Mouse (Mus musculus) CH12.LX (cell line): ENCODE results near the gene Clasp2. TPM values are rescaled to one million over a fixed set of nuclear protein-coding genes. Genes with fewer than 3 reads are reported as not detected.

Experiments
- DNase-seq: peaks from one replicate; pipeline ENCODE4 v3.0.0-alpha.2; 2013; ENCODE audit errors: extremely low read depth
- H3K27ac ChIP-seq: 2 replicates; pipeline ENCODE4 v1.5.1; 2012; ENCODE audit warnings: low read depth, mild to moderate bottlenecking, control low read depth, moderate library complexity; ENCODE audit not compliant: insufficient read depth
- H3K27me3 ChIP-seq: replicated peaks from 2 replicates; pipeline ENCODE3; 2012; ENCODE audit warnings: inconsistent platforms
- H3K36me3 ChIP-seq, 2 experiments: replicated peaks in 1 of 2; 2 replicates each; pipeline versions ENCODE3 to v1.6.1; 2012; ENCODE audit warnings: inconsistent platforms in 1 of 2, low read length in 1 of 2, mild to moderate bottlenecking in 1 of 2, mixed read lengths in 1 of 2, moderate library complexity in 1 of 2; ENCODE audit not compliant: control insufficient read depth in 1 of 2, insufficient read depth in 1 of 2
- H3K4me1 ChIP-seq, 2 experiments: 2 replicates each; pipeline ENCODE4 v1.6.1; 2012; ENCODE audit warnings: inconsistent platforms in 1 of 2, moderate library complexity in 1 of 2; ENCODE audit not compliant: insufficient read depth in 2 of 2, control insufficient read depth in 1 of 2
- H3K4me2 ChIP-seq: 2 replicates; pipeline ENCODE4 v1.6.1; 2012; ENCODE audit warnings: low read depth, mild to moderate bottlenecking, control low read depth; ENCODE audit not compliant: poor library complexity, insufficient read depth, severe bottlenecking
- H3K4me3 ChIP-seq, 3 experiments: fragments of 150-350 bp in 1 of 3; sonication (generic) in 1 of 3; replicated peaks in 1 of 3; 2 replicates each; pipeline versions ENCODE3 to v1.5.1; 2011 to 2012; ENCODE audit warnings: low read depth in 2 of 3, low read length in 2 of 3, mild to moderate bottlenecking in 2 of 3, moderate library complexity in 2 of 3, control low read depth in 1 of 3, improper control_type of control experiment in 1 of 3, inconsistent platforms in 1 of 3, mixed read lengths in 1 of 3; ENCODE audit not compliant: poor library complexity in 1 of 3
- H3K79me2 ChIP-seq: replicated peaks from 2 replicates; pipeline ENCODE4 v1.6.1; 2012; ENCODE audit warnings: mild to moderate bottlenecking, moderate library complexity; ENCODE audit not compliant: control insufficient read depth, poor library complexity, insufficient read depth, severe bottlenecking; ENCODE audit errors: extremely low read depth
- H3K9ac ChIP-seq: 2 replicates; pipeline ENCODE4 v1.6.1; 2012; ENCODE audit warnings: low read depth, mild to moderate bottlenecking, control low read depth, moderate library complexity; ENCODE audit not compliant: insufficient read depth
- H3K9me3 ChIP-seq: replicated peaks from 2 replicates; pipeline ENCODE3; 2012; ENCODE audit warnings: low read length, inconsistent platforms, mixed read lengths
- CHD2 ChIP-seq: IDR thresholded peaks from 2 replicates; pipeline ENCODE4 v1.6.1; 2011; ENCODE audit warnings: low read length, improper control_type of control experiment
- E2F4 ChIP-seq: IDR thresholded peaks from 2 replicates; pipeline ENCODE4 v1.6.1; 2011; ENCODE audit warnings: low read depth, low read length, improper control_type of control experiment; ENCODE audit not compliant: insufficient replicate concordance
- ELF1 ChIP-seq: IDR thresholded peaks from 2 replicates; pipeline ENCODE4 v1.6.1; 2014; ENCODE audit warnings: low read depth, mild to moderate bottlenecking, inconsistent platforms, low read length, improper control_type of control experiment
- EP300 ChIP-seq: IDR thresholded peaks from 2 replicates; pipeline ENCODE4 v1.6.1; 2011; ENCODE audit warnings: low read length, improper control_type of control experiment
- ETS1 ChIP-seq: conservative IDR thresholded peaks from 2 replicates; pipeline ENCODE4 v1.6.1; 2012; ENCODE audit warnings: low read depth, mild to moderate bottlenecking, inconsistent platforms, low read length, improper control_type of control experiment, moderate library complexity
- GABPA ChIP-seq: IDR thresholded peaks from 2 replicates; pipeline ENCODE4 v1.6.1; 2012; ENCODE audit warnings: low read depth, low read length, improper control_type of control experiment, inconsistent platforms; ENCODE audit not compliant: insufficient replicate concordance
- JUN ChIP-seq: IDR thresholded peaks from 2 replicates; pipeline ENCODE4 v1.6.1; 2011; ENCODE audit warnings: low read depth, mild to moderate bottlenecking, low read length, improper control_type of control experiment, moderate library complexity; ENCODE audit not compliant: insufficient read depth
- MAFK ChIP-seq: IDR thresholded peaks from 2 replicates; pipeline ENCODE4 v1.6.1; 2011; ENCODE audit warnings: low read length, improper control_type of control experiment; ENCODE audit not compliant: insufficient replicate concordance
- MAX ChIP-seq: IDR thresholded peaks from 2 replicates; pipeline ENCODE4 v1.6.1; 2011; ENCODE audit warnings: low read length, improper control_type of control experiment
- MAZ ChIP-seq: IDR thresholded peaks from 2 replicates; pipeline ENCODE4 v1.6.1; 2012; ENCODE audit warnings: low read depth, mild to moderate bottlenecking, inconsistent platforms, low read length, improper control_type of control experiment, moderate library complexity
- MEF2A ChIP-seq: IDR thresholded peaks from 2 replicates; pipeline ENCODE4 v1.6.1; 2014; ENCODE audit warnings: low read depth, mild to moderate bottlenecking, inconsistent platforms, low read length, improper control_type of control experiment, borderline replicate concordance
- MXI1 ChIP-seq: IDR thresholded peaks from 2 replicates; pipeline ENCODE4 v1.6.1; 2011; ENCODE audit warnings: mild to moderate bottlenecking, low read depth, low read length, improper control_type of control experiment
- MYC ChIP-seq: IDR thresholded peaks from 2 replicates; pipeline ENCODE4 v1.6.1; 2011; ENCODE audit warnings: low read depth, mild to moderate bottlenecking, improper control_type of control experiment, low read length
- NELFE ChIP-seq: IDR thresholded peaks from 2 replicates; pipeline ENCODE4 v1.6.1; 2011; ENCODE audit warnings: low read depth, low read length, improper control_type of control experiment
- NRF1 ChIP-seq: IDR thresholded peaks from 2 replicates; pipeline ENCODE4 v1.6.1; 2014; ENCODE audit warnings: low read depth, mild to moderate bottlenecking, inconsistent platforms, low read length, improper control_type of control experiment, moderate library complexity
- PAX5 ChIP-seq: IDR thresholded peaks from 2 replicates; pipeline ENCODE4 v1.6.1; 2012; ENCODE audit warnings: low read length, inconsistent platforms, mixed read lengths
- POLR2A ChIP-seq: IDR thresholded peaks from 2 replicates; pipeline ENCODE4 v1.6.1; 2011; ENCODE audit warnings: low read depth, mild to moderate bottlenecking, improper control_type of control experiment, low read length
- POLR2AphosphoS2 ChIP-seq: IDR thresholded peaks from 2 replicates; pipeline ENCODE4 v1.6.1; 2011; ENCODE audit warnings: low read depth, low read length, improper control_type of control experiment
- RAD21 ChIP-seq: IDR thresholded peaks from 2 replicates; pipeline ENCODE4 v1.6.1; 2011; ENCODE audit warnings: low read depth, mild to moderate bottlenecking, low read length, improper control_type of control experiment, moderate library complexity
- SMC3 ChIP-seq: IDR thresholded peaks from 2 replicates; pipeline ENCODE4 v1.6.1; 2011; ENCODE audit warnings: low read depth, low read length, improper control_type of control experiment
- TBP ChIP-seq: conservative IDR thresholded peaks from 2 replicates; pipeline ENCODE4 v1.6.1; 2011; ENCODE audit warnings: low read depth, low read length, improper control_type of control experiment
- UBTF ChIP-seq: IDR thresholded peaks from 2 replicates; pipeline ENCODE4 v1.6.1; 2012; ENCODE audit warnings: low read depth, mild to moderate bottlenecking, inconsistent platforms, low read length, improper control_type of control experiment, moderate library complexity
- USF2 ChIP-seq: conservative IDR thresholded peaks from 2 replicates; pipeline ENCODE4 v1.6.1; 2011; ENCODE audit warnings: low read depth, low read length, improper control_type of control experiment
- ZC3H11A ChIP-seq: IDR thresholded peaks from 2 replicates; pipeline ENCODE4 v1.6.1; 2012; ENCODE audit warnings: low read depth, mild to moderate bottlenecking, inconsistent platforms, low read length, improper control_type of control experiment
- ZMIZ1 ChIP-seq: IDR thresholded peaks from 2 replicates; pipeline ENCODE4 v1.6.1; 2012; ENCODE audit warnings: low read depth, mild to moderate bottlenecking, inconsistent platforms, low read length, improper control_type of control experiment
- ZNF384 ChIP-seq: IDR thresholded peaks from 2 replicates; pipeline ENCODE4 v1.6.1; 2012; ENCODE audit warnings: low read depth, low read length, improper control_type of control experiment, inconsistent platforms
- dilution Hi-C: fragments of 300-500 bp; cut with MboI; formaldehyde crosslinking; loops from 2 replicates; pipeline ENCODE4 v1.14.3; 2020; ENCODE audit warnings: low sequenced_read_pairs; ENCODE audit not compliant: extremely low pct_unique_long_range_greater_than_20kb, extremely low pct_ligation_motif_present
- in situ Hi-C: fragments of 300-500 bp; cut with MboI; formaldehyde crosslinking; loops from 3 replicates; pipeline ENCODE4 v1.14.3; 2019; ENCODE audit warnings: low sequenced_read_pairs, low pct_ligation_motif_present, low pct_unique_long_range_greater_than_20kb, mixed read lengths
- polyA plus RNA-seq: library from polyadenylated mRNA; unstranded; fragments of >175 nt; gene quantifications from 2 replicates; pipeline ENCODE4 v1.2.1, GENCODE M21; 2012; ENCODE audit warnings: low read depth; ENCODE audit not compliant: insufficient read length
- total RNA-seq, 2 experiments: library from RNA; depleted of rRNA; stranded (reverse); fragments of 300-350 nt in 1 of 2; fragments of >200 nt in 1 of 2; gene quantifications; 2 replicates each; pipeline ENCODE4 v1.2.3; 2012 to 2014

Clasp2 gene
- total and polyA plus RNA-seq, 3 experiments, result 23.9 to 32.4 (median 27.0) TPM

GRCm38 (mm10) chr9:113837461-113837860 lies 96.2 kb downstream of the Clasp2 start (continued):
- TF ChIP-seq MYC, result no peak
- TF ChIP-seq MAZ, result no peak
- TF ChIP-seq GABPA, result no peak

GRCm38 (mm10) chr9:113844029-113844428 lies 102.8 kb downstream of the Clasp2 start:
- no peaks in the 10 kb centered on the region for H3K79me2 ChIP-seq
- H3K9me3 ChIP-seq, result no peaks in the 10 kb centered on the region
- no peak for TF ChIP-seq EP300
- TF ChIP-seq MAX, result no peak
- no peak for TF ChIP-seq UBTF
- TF ChIP-seq ZC3H11A, result no peak
- TF ChIP-seq PAX5, result no peak
- TF ChIP-seq MAFK, result no peak
- TF ChIP-seq ZMIZ1, result no peak
- TF ChIP-seq MXI1, result no peak
- TF ChIP-seq NRF1, result no peak
- TF ChIP-seq NELFE, result no peak
- TF ChIP-seq E2F4, result no peak
- TF ChIP-seq JUN, result no peak
- TF ChIP-seq CHD2, result no peak
- TF ChIP-seq USF2, result no peak
- TF ChIP-seq ZNF384, result no peak
- no peak for TF ChIP-seq RAD21
- TF ChIP-seq, all 38 proteins: peak for 0
- DNase-seq, result no peak
- H3K36me3 ChIP-seq, result peaks cover 10 to 51% of the 10 kb centered on the region in 2 experiments
- H3K4me2 ChIP-seq, result no peak overlapping the region
- H3K9ac ChIP-seq, result no peak overlapping the region
- no peaks in the 10 kb centered on the region for H3K4me1 ChIP-seq
- in situ Hi-C loops, result no loop called here
- no peak overlapping the region for H3K4me3 ChIP-seq
- H3K27me3 ChIP-seq, result no peaks in the 10 kb centered on the region
- dilution Hi-C loops, result no loop called here
- no peak overlapping the region for H3K27ac ChIP-seq

- TF ChIP-seq MEF2A, result no peak
- no peak for TF ChIP-seq GABPA
- no peak for TF ChIP-seq MAFK
- no peak for TF ChIP-seq ZC3H11A
- no peak for TF ChIP-seq POLR2A
- TF ChIP-seq E2F4, result no peak
- no peak for TF ChIP-seq SMC3
- TF ChIP-seq ZNF384, result no peak
- no peak for TF ChIP-seq PAX5
- TF ChIP-seq TBP, result no peak
- no peak for TF ChIP-seq USF2
- no peak for TF ChIP-seq UBTF
- TF ChIP-seq JUN, result no peak
- no peak for TF ChIP-seq ETS1
- TF ChIP-seq MXI1, result no peak
- TF ChIP-seq POLR2AphosphoS2, result no peak
- no peak for TF ChIP-seq MAX
- no peak for TF ChIP-seq ELF1
- TF ChIP-seq, all 38 proteins: peak for 0
- Histone ChIP-seq H3K27ac (no peak overlapping the region), H3K4me1 (peaks cover 2 to 12% of the 10 kb centered on the region in 2 experiments; a peak in 3 of 4 replicates), H3K9ac (no peak overlapping the region), H3K27me3 (no peaks in the 10 kb centered on the region), H3K4me3 (no peak overlapping the region), H3K9me3 (no peaks in the 10 kb centered on the region), H3K4me2 (no peak overlapping the region), H3K36me3 (peaks cover 16 to 54% of the 10 kb centered on the region in 2 experiments), H3K79me2 (no peaks in the 10 kb centered on the region)
- no peak for DNase-seq
- in situ Hi-C loops, result no loop called here
- dilution Hi-C loops, result no loop called here
These were observed 114.2 kb downstream of the Clasp2 start for GRCm38 (mm10) chr9:113855441-113855840.
